Mouse (Mus musculus) cerebellum, adult 9-10 months (tissue): Measurements from ENCODE around the gene Gm20822.
"Not testable (repeated sequence)": the region's sequence is repeated elsewhere in the genome, so short reads cannot be mapped to it uniquely, and the experiment has no call there.

ENCODE experiments used
- DNase-seq: peaks from one replicate; pipeline ENCODE4 v3.0.0; 2022

The Gm20822 gene

GRCm38 (mm10) chrY:15884671-15885070 lies at the start of gene Gm20822:
Gene Gm20822 (minus strand): TSS chrY:15884771.
- not testable (repeated sequence) for DNase-seq
